Mouse (Mus musculus) lung, adult 2 months (tissue): ENCODE measurements at regions not wholly inside any gene's neighbourhood (a gene's known extent, or its start where the extent isn't known, plus 50 kb on each side); places are given as distances from the start of the nearest gene placed in this dataset.

Experiments
- DNase-seq: peaks from one replicate; pipeline ENCODE4 v3.0.0; 2022
- H3K4me1 ChIP-seq: fragments of 200-500 bp; 2 replicates; pipeline ENCODE4 v1.6.1; 2011; ENCODE audit warnings: low read length; ENCODE audit not compliant: control insufficient read depth, insufficient read depth
- H3K4me3 ChIP-seq: fragments of 200-500 bp; replicated peaks from 2 replicates; pipeline ENCODE3; 2011; ENCODE audit warnings: low read depth, mild to moderate bottlenecking, control low read depth, low read length; ENCODE audit errors: extremely low read depth
- CTCF ChIP-seq: fragments of 200-500 bp; IDR thresholded peaks from 2 replicates; pipeline ENCODE4 v1.5.1; 2011; ENCODE audit warnings: mild to moderate bottlenecking, low read length, control low read depth; ENCODE audit not compliant: insufficient read depth
- POLR2A ChIP-seq: fragments of 200-500 bp; IDR thresholded peaks from 2 replicates; pipeline ENCODE4 v1.6.1; 2011; ENCODE audit warnings: low read depth, mild to moderate bottlenecking, control low read depth, low read length, borderline replicate concordance; ENCODE audit errors: extremely low read depth
- WGBS: fragments of 180-500 bp; shearing (Covaris S2); methylation state at CpG from one replicate; pipeline ENCODE4 v1.1.7; 2018; 5-methylcytosine and 5-hydroxymethylcytosine counted together

- DNase-seq = no peak
- 63% methylated on average over 3 of the region's 3 CpGs for WGBS
- Histone ChIP-seq H3K4me3 (no peak overlapping the region), H3K4me1 (no peaks in the 10 kb centered on the region)
- TF ChIP-seq POLR2A = no peak
- no peak for TF ChIP-seq CTCF
Observed at GRCm38 (mm10) chr5:24237201-24237600, 72.4 kb downstream of the Nupl2 start.

GRCm38 (mm10) chr5:24239006-24239405, 74.2 kb downstream of the Nupl2 start:
- TF ChIP-seq CTCF (no peak), POLR2A (no peak)
- WGBS = 36% methylated on average over 2 of the region's 2 CpGs
- H3K4me1 ChIP-seq = no peaks in the 10 kb centered on the region
- no peak overlapping the region for H3K4me3 ChIP-seq
- DNase-seq = no peak

- TF ChIP-seq POLR2A = no peak
- TF ChIP-seq CTCF = no peak
- WGBS = 75% methylated on average over 6 of the region's 6 CpGs
- Histone ChIP-seq H3K4me3 (no peak overlapping the region), H3K4me1 (no peaks in the 10 kb centered on the region)
- DNase-seq = no peak
Observed at GRCm38 (mm10) chr5:24244211-24244610, 79.4 kb downstream of the Nupl2 start.

- Histone ChIP-seq H3K4me3 (no peak overlapping the region), H3K4me1 (no peaks in the 10 kb centered on the region)
- TF ChIP-seq CTCF = no peak
- TF ChIP-seq POLR2A = no peak
- WGBS = 55% methylated on average over 5 of the region's 5 CpGs
- no peak for DNase-seq
Observed at GRCm38 (mm10) chr5:24255421-24255820, 90.7 kb downstream of the Nupl2 start.

- no peak overlapping the region for H3K4me3 ChIP-seq
- peak; percentile 44 for DNase-seq
- TF ChIP-seq POLR2A (no peak), CTCF (peak; percentile 97)
- no peaks in the 10 kb centered on the region for H3K4me1 ChIP-seq
- 8% methylated on average over 7 of the region's 7 CpGs for WGBS
Observed at GRCm38 (mm10) chr5:24261098-24261497, 90.3 kb downstream of the Kcnh2 start.

- WGBS = 14% methylated on average over 11 of the region's 11 CpGs
- no peak for TF ChIP-seq POLR2A
- H3K4me1 ChIP-seq = no peaks in the 10 kb centered on the region
- DNase-seq = no peak
- no peak overlapping the region for H3K4me3 ChIP-seq
Observed at GRCm38 (mm10) chr5:24262146-24262545, 89.3 kb downstream of the Kcnh2 start.

GRCm38 (mm10) chr5:24264151-24264550, 87.3 kb downstream of the Kcnh2 start:
- no peak for TF ChIP-seq POLR2A
- no peak for TF ChIP-seq CTCF
- no peak for DNase-seq
- 45% methylated on average over 4 of the region's 4 CpGs for WGBS
- no peaks in the 10 kb centered on the region for H3K4me1 ChIP-seq
- H3K4me3 ChIP-seq = no peak overlapping the region

GRCm38 (mm10) chr5:24265431-24265830, 86.0 kb downstream of the Kcnh2 start:
- DNase-seq = no peak
- 92% methylated on average over 3 of the region's 3 CpGs for WGBS
- TF ChIP-seq CTCF = no peak
- no peak for TF ChIP-seq POLR2A
- no peaks in the 10 kb centered on the region for H3K4me1 ChIP-seq
- H3K4me3 ChIP-seq = no peak overlapping the region

- WGBS = 2% methylated on average over 16 of the region's 16 CpGs
- TF ChIP-seq CTCF (peak; percentile 92), POLR2A (0 out of 2 replicates have a peak, but pooled peaks have one; percentile 7)
Observed at GRCm38 (mm10) chr5:24266344-24267295, 84.8 kb downstream of the Kcnh2 start.

More at GRCm38 (mm10) chr5:24266344-24267295, 84.8 kb downstream of the Kcnh2 start:
- H3K4me1 ChIP-seq = no peaks in the 10 kb centered on the region
- peak overlapping the region; percentile 46 for H3K4me3 ChIP-seq
- DNase-seq = peak; percentile 78
